Mouse (Mus musculus): ENCODE results near the gene Gm17604. TPM values are rescaled to one million over a fixed set of nuclear protein-coding genes. Genes with fewer than 3 reads are reported as not detected.

The Gm17604 gene
- not detected for polyA plus RNA-seq (2017; shearing (Covaris generic))

GRCm38 (mm10) chrX:165004779-165005324, at the start of gene Gm17604:
Gene Gm17604 (minus strand): TSS chrX:165004829.

GRCm38 (mm10) chrX:164980193-164980775, 24.3 kb downstream of the Gm17604 start, which contains the start of the genes Mospd2 and Fancb:
Gene Mospd2 (minus strand): TSS chrX:164980375.
Gene Fancb (plus strand): TSS chrX:164980592.

Other genes starting within 250 kb of the Gm17604 start
- 11.7 TPM for gene Mospd2, start 24.5 kb downstream of the Gm17604 start, polyA plus RNA-seq (2017; shearing (Covaris generic))
- gene Fancb, start 24.2 kb downstream of the Gm17604 start, polyA plus RNA-seq (2017; shearing (Covaris generic)), result 3.7 TPM

All from inflammation-experienced regulatory T-cells, adult 16 weeks (primary cell).